Mouse (Mus musculus) induced T-regulatory cell, adult 2 months (primary cell): ENCODE measurements around the gene Lgalsl.

Source experiments
- DNase-seq: peaks from one replicate; pipeline ENCODE4 v3.0.0-alpha.2; 2012; ENCODE audit warnings: low read depth

Lgalsl gene

GRCm38 (mm10) chr11:20823961-20824360 is 6.9 kb downstream of the Lgalsl start:
- DNase-seq, result no peak

- DNase-seq, result no peak
Measured at GRCm38 (mm10) chr11:20823301-20823700, 7.6 kb downstream of the Lgalsl start.

- DNase-seq, result no peak
Measured at GRCm38 (mm10) chr11:20821351-20821750, 9.5 kb downstream of the Lgalsl start.

GRCm38 (mm10) chr11:20813901-20814523 is 16.8 kb downstream of the Lgalsl start:
- no peak for DNase-seq

- no peak for DNase-seq
Measured at GRCm38 (mm10) chr11:20812153-20812887, 18.5 kb downstream of the Lgalsl start.

- peak; percentile 30 for DNase-seq
Measured at GRCm38 (mm10) chr11:20806659-20807058, 24.2 kb downstream of the Lgalsl start.

GRCm38 (mm10) chr11:20805604-20806249 is 25.1 kb downstream of the Lgalsl start:
- DNase-seq, result no peak

GRCm38 (mm10) chr11:20804416-20804815 is 26.4 kb downstream of the Lgalsl start:
- DNase-seq, result no peak

- DNase-seq, result no peak
Measured at GRCm38 (mm10) chr11:20800277-20801092, 30.4 kb downstream of the Lgalsl start.

- no peak for DNase-seq
Measured at GRCm38 (mm10) chr11:20797841-20798240, 33.0 kb downstream of the Lgalsl start.

- no peak for DNase-seq
Measured at GRCm38 (mm10) chr11:20795466-20795865, 35.4 kb downstream of the Lgalsl start.

GRCm38 (mm10) chr11:20794913-20795254 is 36.0 kb downstream of the Lgalsl start:
- no peak for DNase-seq

GRCm38 (mm10) chr11:20794196-20794912 is 36.5 kb downstream of the Lgalsl start:
- peak; percentile 87 for DNase-seq

GRCm38 (mm10) chr11:20793676-20794075 is 37.2 kb downstream of the Lgalsl start:
- DNase-seq, result no peak

- no peak for DNase-seq
Measured at GRCm38 (mm10) chr11:20792667-20793066, 38.2 kb downstream of the Lgalsl start.

GRCm38 (mm10) chr11:20791334-20791733 is 39.5 kb downstream of the Lgalsl start:
- DNase-seq, result no peak

- DNase-seq, result no peak
Measured at GRCm38 (mm10) chr11:20789015-20789414, 41.8 kb downstream of the Lgalsl start.

GRCm38 (mm10) chr11:20788070-20788469 is 42.8 kb downstream of the Lgalsl start:
- no peak for DNase-seq

GRCm38 (mm10) chr11:20786191-20786590 is 44.7 kb downstream of the Lgalsl start:
- DNase-seq, result no peak

- DNase-seq, result no peak
Measured at GRCm38 (mm10) chr11:20785186-20785585, 45.7 kb downstream of the Lgalsl start.

- DNase-seq, result no peak
Measured at GRCm38 (mm10) chr11:20784776-20785175, 46.1 kb downstream of the Lgalsl start.

- DNase-seq, result no peak
Measured at GRCm38 (mm10) chr11:20783467-20783866, 47.4 kb downstream of the Lgalsl start.
